Mouse (Mus musculus): ENCODE data around the gene Cubn. TPM values are rescaled to one million over a fixed set of nuclear protein-coding genes. Genes with fewer than 3 reads are reported as not detected.

Cubn gene
- total and polyA plus RNA-seq, 2 experiments from 2014 or later, result 0.39 to 1.9 TPM

DNA sequence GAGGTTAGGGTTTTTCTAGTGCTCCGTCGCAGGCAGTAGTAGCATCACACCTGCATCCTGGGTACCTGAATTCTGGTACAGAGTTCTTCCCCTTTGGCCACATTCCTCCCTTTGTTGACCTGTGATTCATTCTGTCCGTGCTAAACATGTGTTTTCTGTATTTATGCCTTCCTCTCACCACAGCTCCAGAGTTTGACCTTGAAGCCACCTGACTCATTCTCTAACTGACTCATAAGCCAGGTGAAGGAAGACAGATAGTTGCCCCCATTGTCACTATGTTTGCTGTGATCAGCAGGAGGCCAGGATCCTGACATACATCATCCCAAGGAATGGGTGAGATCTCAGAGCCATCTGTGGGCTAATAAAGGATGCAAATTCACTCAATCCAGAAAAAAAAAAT, 188.2 kb downstream of the Cubn start:
- Histone ChIP-seq H3K4me2 (ENCODE audit: low read depth, low read length, poor library complexity, severe bottlenecking) (no peak overlapping the region), H3K36me3 (ENCODE audit: insufficient read depth, low read length) (no peaks in the 10 kb centered on the region), H3K9me3 (ENCODE audit: low read length) (0 out of 2 replicates have a peak, but pooled peaks cover 3% of the 10 kb centered on the region), H3K27me3 (ENCODE audit: insufficient read depth, low read length) (no peaks in the 10 kb centered on the region), H3K4me1 (ENCODE audit: insufficient read depth, low read length) (no peaks in the 10 kb centered on the region), H3K9ac (replicated peaks; ENCODE audit: low read length, poor library complexity, severe bottlenecking) (no peak overlapping the region), H3K4me3 (ENCODE audit: low read depth, low read length) (no peak overlapping the region), H3K27ac (ENCODE audit: low read depth, low read length) (no peak overlapping the region)
- no peak for TF ChIP-seq CTCF (IDR thresholded peaks at IDR 0.05)
- DNase-seq (ENCODE audit: low spot score) (no peak), ATAC-seq (ENCODE audit: low FRiP score) (no peak)
- 92% methylated on average over 3 of the region's 3 CpGs for WGBS

DNA sequence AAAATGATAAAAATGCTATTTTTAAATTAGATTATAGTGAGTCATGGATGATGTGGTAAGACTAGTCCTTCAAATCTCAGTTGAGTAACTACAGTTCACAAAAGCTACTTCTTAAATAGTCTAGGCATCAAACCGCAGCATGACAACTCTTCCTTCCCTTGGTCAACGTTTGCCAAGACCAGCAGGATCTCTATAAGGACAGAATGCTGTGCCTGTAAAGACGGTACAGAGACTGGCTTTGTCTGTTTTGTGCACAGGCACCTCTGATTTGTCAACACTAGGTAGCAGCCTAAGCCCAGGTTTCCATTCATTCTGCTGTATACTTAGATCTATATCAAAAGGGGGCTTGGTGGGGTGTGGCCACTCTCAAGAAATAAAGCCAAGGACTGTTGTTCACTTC, 192.6 kb downstream of the Cubn start:
- Histone ChIP-seq H3K4me3 (ENCODE audit: low read depth, low read length) (no peak overlapping the region), H3K9me3 (ENCODE audit: low read length) (no peaks in the 10 kb centered on the region), H3K36me3 (ENCODE audit: insufficient read depth, low read length) (no peaks in the 10 kb centered on the region), H3K4me1 (ENCODE audit: insufficient read depth, low read length) (no peaks in the 10 kb centered on the region), H3K27ac (ENCODE audit: low read depth, low read length) (no peak overlapping the region), H3K27me3 (ENCODE audit: insufficient read depth, low read length) (no peaks in the 10 kb centered on the region), H3K4me2 (ENCODE audit: low read depth, low read length, poor library complexity, severe bottlenecking) (no peak overlapping the region), H3K9ac (replicated peaks; ENCODE audit: low read length, poor library complexity, severe bottlenecking) (no peak overlapping the region)
- 26% methylated on average over 3 of the region's 3 CpGs for WGBS
- peak; percentile 75 for TF ChIP-seq CTCF (IDR thresholded peaks at IDR 0.05)
- DNase-seq (ENCODE audit: low spot score) (peak; percentile 81), ATAC-seq (ENCODE audit: low FRiP score) (peak; percentile 77)

DNA sequence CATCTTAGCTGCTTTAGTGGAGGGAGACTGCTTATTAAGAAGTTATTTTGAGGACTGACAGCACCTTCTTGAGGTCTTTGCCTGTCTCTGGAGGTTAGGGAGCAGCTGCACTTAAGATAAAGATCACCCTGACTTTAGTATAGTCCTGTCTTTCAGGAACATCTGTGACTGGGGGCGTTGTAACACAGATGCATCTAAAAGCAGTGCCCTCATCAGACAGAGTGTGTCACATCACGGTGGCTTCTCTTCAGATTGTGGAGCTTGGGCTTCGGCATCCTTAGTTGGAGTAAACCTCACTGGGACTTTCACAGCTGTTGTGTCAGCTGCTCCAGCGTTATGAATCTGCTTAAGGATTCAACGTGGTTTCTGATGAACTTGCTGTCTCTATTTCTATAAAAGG, 193.9 kb downstream of the Cubn start:
- H3K36me3 ChIP-seq (ENCODE audit: insufficient read depth, low read length), result no peaks in the 10 kb centered on the region
- DNase-seq (ENCODE audit: low spot score), result peak; percentile 24
- TF ChIP-seq CTCF (IDR thresholded peaks at IDR 0.05), result no peak
- 38% methylated on average over 5 of the region's 5 CpGs for WGBS
- H3K27ac ChIP-seq (ENCODE audit: low read depth, low read length), result no peak overlapping the region
- ATAC-seq (ENCODE audit: low FRiP score), result no peak
- H3K4me3 ChIP-seq (ENCODE audit: low read depth, low read length), result no peak overlapping the region
- no peaks in the 10 kb centered on the region for H3K4me1 ChIP-seq (ENCODE audit: insufficient read depth, low read length)
- no peak overlapping the region for H3K9ac ChIP-seq (replicated peaks; ENCODE audit: low read length, poor library complexity, severe bottlenecking)
- H3K4me2 ChIP-seq (ENCODE audit: low read depth, low read length, poor library complexity, severe bottlenecking), result no peak overlapping the region
- no peaks in the 10 kb centered on the region for H3K9me3 ChIP-seq (ENCODE audit: low read length)
- H3K27me3 ChIP-seq (ENCODE audit: insufficient read depth, low read length), result no peaks in the 10 kb centered on the region

DNA sequence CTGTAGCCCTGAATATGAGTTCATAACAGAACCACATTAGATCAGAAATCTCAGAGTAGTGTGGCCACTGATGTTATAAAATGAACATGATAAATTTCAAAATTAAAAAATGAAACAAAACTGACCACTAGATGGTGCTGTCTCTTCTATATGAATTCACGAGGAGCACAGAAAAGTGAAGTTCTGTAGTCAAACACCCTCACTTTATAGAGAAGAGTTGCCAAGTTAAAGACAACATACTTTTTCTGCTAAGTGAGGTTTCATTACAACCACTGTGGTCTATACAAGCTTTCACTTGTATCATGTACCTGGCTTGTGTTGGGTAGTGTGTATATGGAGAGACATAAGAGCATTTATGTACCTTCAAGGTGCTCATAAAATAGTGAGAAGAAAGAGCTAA, 201.0 kb downstream of the Cubn start:
- no peak for ATAC-seq (ENCODE audit: low FRiP score)
- H3K4me3 ChIP-seq (ENCODE audit: low read depth, low read length), result no peak overlapping the region
- no peak overlapping the region for H3K4me2 ChIP-seq (ENCODE audit: low read depth, low read length, poor library complexity, severe bottlenecking)
- peak; percentile 83 for TF ChIP-seq CTCF (IDR thresholded peaks at IDR 0.05)
- no peaks in the 10 kb centered on the region for H3K36me3 ChIP-seq (ENCODE audit: insufficient read depth, low read length)
- 0% methylated on average over 1 of the region's 1 CpGs for WGBS
- H3K9ac ChIP-seq (replicated peaks; ENCODE audit: low read length, poor library complexity, severe bottlenecking), result no peak overlapping the region
- H3K27ac ChIP-seq (ENCODE audit: low read depth, low read length), result no peak overlapping the region
- no peaks in the 10 kb centered on the region for H3K4me1 ChIP-seq (ENCODE audit: insufficient read depth, low read length)
- no peaks in the 10 kb centered on the region for H3K27me3 ChIP-seq (ENCODE audit: insufficient read depth, low read length)
- H3K9me3 ChIP-seq (ENCODE audit: low read length), result no peaks in the 10 kb centered on the region
- peak; percentile 84 for DNase-seq (ENCODE audit: low spot score)

DNA sequence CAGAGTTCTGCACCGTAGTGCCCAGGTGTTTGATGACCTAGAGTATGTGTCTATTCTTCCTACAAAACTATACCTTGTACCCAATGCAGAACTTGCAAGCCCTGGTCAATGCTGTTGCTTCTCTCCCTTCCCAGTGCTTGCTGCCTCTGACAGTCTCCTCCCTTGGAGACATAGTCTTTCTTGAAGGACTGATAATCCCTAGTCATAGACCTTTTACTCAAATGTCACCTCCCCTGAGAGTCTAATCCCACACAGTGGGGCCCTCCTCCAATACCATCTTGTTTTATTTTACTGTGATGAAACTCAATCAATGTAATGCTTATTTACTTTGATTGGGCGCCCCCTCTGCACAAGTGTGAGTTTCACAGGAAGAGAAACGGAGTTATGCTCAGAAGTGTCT, 201.5 kb downstream of the Cubn start:
- no peak for ATAC-seq (ENCODE audit: low FRiP score)
- Histone ChIP-seq H3K9ac (replicated peaks; ENCODE audit: low read length, poor library complexity, severe bottlenecking) (no peak overlapping the region), H3K27ac (ENCODE audit: low read depth, low read length) (no peak overlapping the region), H3K4me2 (ENCODE audit: low read depth, low read length, poor library complexity, severe bottlenecking) (no peak overlapping the region), H3K9me3 (ENCODE audit: low read length) (no peaks in the 10 kb centered on the region), H3K4me3 (ENCODE audit: low read depth, low read length) (no peak overlapping the region), H3K36me3 (ENCODE audit: insufficient read depth, low read length) (no peaks in the 10 kb centered on the region), H3K4me1 (ENCODE audit: insufficient read depth, low read length) (no peaks in the 10 kb centered on the region), H3K27me3 (ENCODE audit: insufficient read depth, low read length) (no peaks in the 10 kb centered on the region)
- no peak for DNase-seq (ENCODE audit: low spot score)
- WGBS, result 75% methylated on average over 3 of the region's 3 CpGs
- TF ChIP-seq CTCF (IDR thresholded peaks at IDR 0.05), result no peak

DNA sequence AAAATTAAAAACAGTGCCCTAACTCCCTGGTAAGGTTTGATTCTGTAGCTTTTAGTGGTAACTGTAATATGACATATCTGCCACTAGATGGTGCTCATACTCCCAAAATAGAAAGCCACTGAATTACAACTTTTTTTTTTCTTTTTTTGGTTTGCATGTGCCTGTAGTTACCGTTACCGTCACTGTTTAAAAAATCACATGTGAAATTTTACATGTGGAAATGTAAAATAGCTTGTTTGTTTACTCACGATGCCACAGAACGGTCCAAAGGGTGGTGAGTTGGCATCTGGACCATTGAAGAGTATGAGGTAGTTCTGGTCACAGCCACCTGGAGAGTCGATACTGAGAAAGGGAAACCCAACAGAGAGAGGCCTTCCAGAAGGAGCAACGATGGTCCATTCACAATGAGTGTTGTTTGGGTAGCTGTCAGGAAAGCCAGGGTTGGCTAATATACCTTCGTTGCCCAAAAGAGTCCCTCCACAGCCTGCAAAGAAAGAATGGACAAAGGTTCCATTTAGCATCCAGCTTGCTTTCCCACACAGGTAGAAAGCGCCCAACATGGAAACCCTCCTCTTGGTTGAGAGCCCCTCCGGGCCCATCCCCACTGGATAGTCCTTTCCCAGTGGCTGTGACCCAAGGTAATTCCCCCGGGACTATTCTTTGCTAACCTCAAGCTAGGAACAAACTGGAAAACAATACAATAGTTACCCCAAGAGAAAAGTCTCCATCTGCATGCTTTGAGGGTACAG, 213.3 kb downstream of the Cubn start:
- Histone ChIP-seq H3K9me3 (ENCODE audit: low read length) (no peaks in the 10 kb centered on the region), H3K4me2 (ENCODE audit: low read depth, low read length, poor library complexity, severe bottlenecking) (no peak overlapping the region), H3K27me3 (ENCODE audit: insufficient read depth, low read length) (no peaks in the 10 kb centered on the region), H3K4me3 (ENCODE audit: low read depth, low read length) (no peak overlapping the region), H3K4me1 (ENCODE audit: insufficient read depth, low read length) (no peaks in the 10 kb centered on the region), H3K36me3 (ENCODE audit: insufficient read depth, low read length) (no peaks in the 10 kb centered on the region), H3K9ac (replicated peaks; ENCODE audit: low read length, poor library complexity, severe bottlenecking) (no peak overlapping the region), H3K27ac (ENCODE audit: low read depth, low read length) (no peak overlapping the region)
- WGBS, result 57% methylated on average over 10 of the region's 10 CpGs
- TF ChIP-seq CTCF (IDR thresholded peaks at IDR 0.05), result peak; percentile 83
- DNase-seq (ENCODE audit: low spot score), result peak; percentile 47
- no peak; the same call in 1 of the 2 replicates for ATAC-seq (ENCODE audit: low FRiP score)

Data from midbrain, postnatal 0 days (tissue).